ENCODE assay signal across 17 mouse cellular contexts in genomic region chr17:15357071-15357470, GRCm38 (mm10). TPM values are rescaled to one million over a fixed set of nuclear protein-coding genes. Genes with fewer than 3 reads are reported as not detected.
A peak's percentile ranks its signal among the peaks of the same experiment; 100 is the strongest.
DNase-seq lines count a peak whose midpoint lies in the region; ATAC-seq and TF ChIP-seq lines count a peak whose summit lies in the region.
"Had no signal": no experiment of that assay in that cellular context is flagged by ENCODE, and none has a peak within 500 bp of the region (broad histone marks: within the 10 kb centered on the region; RNA-seq: fewer than 3 reads in every experiment).

No protein-coding gene starts in this region.

- H3K9ac ChIP-seq in forebrain, embryonic 11.5 days (ENCODE audit: low read length) = no peak overlapping the region
- no peak overlapping the region for H3K9ac ChIP-seq in forebrain, embryonic 12.5 days
- H3K9ac ChIP-seq in limb, embryonic 14.5 days (ENCODE audit: low read depth, low read length, severe bottlenecking) = no peak overlapping the region
- H3K9ac ChIP-seq: embryonic facial prominence, embryonic 13.5 days; forebrain, embryonic 15.5 days; heart, embryonic 13.5 days; hindbrain, embryonic 15.5 days had no signal

- ATAC-seq in forebrain, embryonic 11.5 days (replicated peaks; ENCODE audit: low FRiP score) = no peak
- ATAC-seq in forebrain, embryonic 12.5 days (ENCODE audit: low FRiP score) = no peak
- no peak for ATAC-seq in limb, embryonic 14.5 days (ENCODE audit: low FRiP score, low read depth)
- ATAC-seq: activated CD4-positive, CD25-positive, alpha-beta regulatory T cell, adult 4 months; forebrain, embryonic 15.5 days had no signal

- H3K4me1 ChIP-seq in forebrain, embryonic 11.5 days (replicated peaks; ENCODE audit: control insufficient read depth, insufficient read depth, low read length) = no peaks in the 10 kb centered on the region
- H3K4me1 ChIP-seq in forebrain, embryonic 12.5 days = no peaks in the 10 kb centered on the region
- H3K4me1 ChIP-seq in limb, embryonic 14.5 days (ENCODE audit: control insufficient read depth, insufficient read depth, low read length) = no peaks in the 10 kb centered on the region
- no peaks in the 10 kb centered on the region for H3K4me1 ChIP-seq in limb, embryonic 10.5 days
- H3K4me1 ChIP-seq in heart, embryonic 10.5 days = 0 out of 2 replicates have a peak, but pooled peaks cover 3% of the 10 kb centered on the region
- H3K4me1 ChIP-seq: forebrain, embryonic 15.5 days; heart, embryonic 13.5 days; hindbrain, embryonic 15.5 days had no signal

- DNase-seq in forebrain, embryonic 11.5 days (ENCODE audit: low spot score) = peak; percentile 30
- peak; percentile 38 for DNase-seq in limb, embryonic 14.5 days (ENCODE audit: low spot score)
- no peak for DNase-seq in limb, embryonic 10.5 days (ENCODE audit: low spot score)
- no peak for DNase-seq in gastrocnemius, postnatal 36 days
- DNase-seq in heart, embryonic 10.5 days (ENCODE audit: low spot score) = no peak
- DNase-seq: cerebellum, adult 11-12 months; cerebellum, adult 9-10 months; cerebellum, postnatal 25 days; heart, adult 2 months; heart, postnatal 36 days had no signal

- H3K4me3 ChIP-seq in forebrain, embryonic 11.5 days (ENCODE audit: low read depth, low read length) = no peak overlapping the region
- no peak overlapping the region for H3K4me3 ChIP-seq in forebrain, embryonic 12.5 days (replicated peaks)
- no peak overlapping the region for H3K4me3 ChIP-seq in limb, embryonic 14.5 days (replicated peaks; ENCODE audit: low read length)
- no peak overlapping the region for H3K4me3 ChIP-seq in limb, embryonic 10.5 days
- no peak overlapping the region for H3K4me3 ChIP-seq in myocyte
- H3K4me3 ChIP-seq in heart, embryonic 10.5 days = no peak overlapping the region
- H3K4me3 ChIP-seq: embryonic facial prominence, embryonic 13.5 days; forebrain, embryonic 15.5 days; heart, adult 2 months; heart, embryonic 13.5 days; hindbrain, embryonic 15.5 days had no signal

- H3K9me3 ChIP-seq in forebrain, embryonic 11.5 days (ENCODE audit: control insufficient read depth, low read length) = no peaks in the 10 kb centered on the region
- H3K9me3 ChIP-seq in forebrain, embryonic 12.5 days = no peaks in the 10 kb centered on the region
- no peaks in the 10 kb centered on the region for H3K9me3 ChIP-seq in limb, embryonic 14.5 days (ENCODE audit: control insufficient read depth, low read length)
- no peaks in the 10 kb centered on the region for H3K9me3 ChIP-seq in limb, embryonic 10.5 days (replicated peaks)
- H3K9me3 ChIP-seq in heart, embryonic 10.5 days = no peaks in the 10 kb centered on the region
- H3K9me3 ChIP-seq: embryonic facial prominence, embryonic 13.5 days; forebrain, embryonic 15.5 days; heart, embryonic 13.5 days; hindbrain, embryonic 15.5 days had no signal

- WGBS in forebrain, embryonic 11.5 days = 77% methylated on average over 3 of the region's 3 CpGs
- 83% methylated on average over 3 of the region's 3 CpGs for WGBS in forebrain, embryonic 12.5 days
- 61% methylated on average over 3 of the region's 3 CpGs for WGBS in limb, embryonic 14.5 days
- 83% methylated on average over 3 of the region's 3 CpGs for WGBS in limb, embryonic 10.5 days
- 70% methylated on average over 3 of the region's 3 CpGs for WGBS in heart, embryonic 10.5 days

- no peaks in the 10 kb centered on the region for H3K79me2 ChIP-seq in myocyte (ENCODE audit: control insufficient read depth, insufficient read depth)

- H3K27me3 ChIP-seq in forebrain, embryonic 11.5 days (ENCODE audit: control insufficient read depth, insufficient read depth, low read length) = no peaks in the 10 kb centered on the region
- no peaks in the 10 kb centered on the region for H3K27me3 ChIP-seq in forebrain, embryonic 12.5 days
- H3K27me3 ChIP-seq in limb, embryonic 14.5 days (ENCODE audit: control insufficient read depth, insufficient read depth, low read length) = no peaks in the 10 kb centered on the region
- no peaks in the 10 kb centered on the region for H3K27me3 ChIP-seq in limb, embryonic 10.5 days (ENCODE audit: low read depth, poor library complexity, severe bottlenecking)
- H3K27me3 ChIP-seq in myocyte (ENCODE audit: control insufficient read depth, insufficient read depth, insufficient read length) = no peaks in the 10 kb centered on the region
- no peaks in the 10 kb centered on the region for H3K27me3 ChIP-seq in heart, embryonic 10.5 days (ENCODE audit: insufficient read depth, poor library complexity, severe bottlenecking)
- H3K27me3 ChIP-seq: embryonic facial prominence, embryonic 13.5 days; forebrain, embryonic 15.5 days; hindbrain, embryonic 15.5 days had no signal

- H3K36me3 ChIP-seq in forebrain, embryonic 11.5 days (ENCODE audit: control insufficient read depth, insufficient read depth, low read length) = no peaks in the 10 kb centered on the region
- no peaks in the 10 kb centered on the region for H3K36me3 ChIP-seq in forebrain, embryonic 12.5 days (replicated peaks)
- H3K36me3 ChIP-seq in limb, embryonic 14.5 days (ENCODE audit: control insufficient read depth, insufficient read depth, low read length) = no peaks in the 10 kb centered on the region
- H3K36me3 ChIP-seq in limb, embryonic 10.5 days = no peaks in the 10 kb centered on the region
- no peaks in the 10 kb centered on the region for H3K36me3 ChIP-seq in myocyte (ENCODE audit: control insufficient read depth, insufficient read depth)
- H3K36me3 ChIP-seq in heart, embryonic 10.5 days = no peaks in the 10 kb centered on the region
- H3K36me3 ChIP-seq: embryonic facial prominence, embryonic 13.5 days; forebrain, embryonic 15.5 days; heart, embryonic 13.5 days; hindbrain, embryonic 15.5 days had no signal

- H3K27ac ChIP-seq in forebrain, embryonic 11.5 days (ENCODE audit: low read depth, low read length) = no peak overlapping the region
- H3K27ac ChIP-seq in forebrain, embryonic 12.5 days = no peak overlapping the region
- no peak overlapping the region for H3K27ac ChIP-seq in limb, embryonic 14.5 days (replicated peaks; ENCODE audit: low read depth, low read length)
- H3K27ac ChIP-seq in limb, embryonic 10.5 days = no peak overlapping the region
- H3K27ac ChIP-seq in heart, embryonic 10.5 days = no peak overlapping the region
- H3K27ac ChIP-seq: embryonic facial prominence, embryonic 13.5 days; forebrain, embryonic 15.5 days; heart, adult 2 months; heart, embryonic 13.5 days; hindbrain, embryonic 15.5 days had no signal

- intact Hi-C loops in gastrocnemius, postnatal 36 days (cut with DNase I) = no loop called here

- no peak for TF ChIP-seq POLR2A in limb, embryonic 14.5 days (IDR thresholded peaks at IDR 0.05; ENCODE audit: borderline replicate concordance, extremely low read depth, insufficient read depth, insufficient read length)
- no peak for TF ChIP-seq POLR2A in myocyte (IDR thresholded peaks at IDR 0.05; ENCODE audit: insufficient read length, low read depth)

- no peak overlapping the region for H3ac ChIP-seq in myocyte (ENCODE audit: control insufficient read depth, insufficient read length)

- H3K4me2 ChIP-seq in forebrain, embryonic 11.5 days (ENCODE audit: low read depth, low read length, severe bottlenecking) = no peak overlapping the region
- H3K4me2 ChIP-seq in forebrain, embryonic 12.5 days = no peak overlapping the region
- no peak overlapping the region for H3K4me2 ChIP-seq in limb, embryonic 14.5 days (replicated peaks; ENCODE audit: low read depth, low read length, severe bottlenecking)
- H3K4me2 ChIP-seq in myocyte (ENCODE audit: low read depth) = peak overlapping the region; percentile 53
- H3K4me2 ChIP-seq: embryonic facial prominence, embryonic 13.5 days; forebrain, embryonic 15.5 days; heart, embryonic 13.5 days; hindbrain, embryonic 15.5 days had no signal

TF ChIP-seq in myocyte, 11 proteins besides CTCF, POLR2A, EP300 and RAD21:
- peak; percentile 70 for TF ChIP-seq TCF12 (IDR thresholded peaks at IDR 0.05; ENCODE audit: insufficient read depth, poor library complexity, severe bottlenecking)
- TF ChIP-seq POLR2AphosphoS2 (IDR thresholded peaks at IDR 0.05; ENCODE audit: insufficient read length, low read depth) = no peak
- no peak for TF ChIP-seq REST (IDR thresholded peaks at IDR 0.05; ENCODE audit: insufficient read depth, insufficient read length)
- TF ChIP-seq MYOD1 (IDR thresholded peaks at IDR 0.05; ENCODE audit: control insufficient read depth in 1 of 3, insufficient read length in 2 of 3, low read depth in 2 of 3) = peak; percentile 4 to 41 (median 14)
- peak in 1 of 3 experiments; percentile 46 for TF ChIP-seq MYOG (IDR thresholded peaks at IDR 0.05; ENCODE audit: control insufficient read depth in 1 of 3, insufficient read depth in 1 of 3, insufficient read length in 2 of 3, low read depth in 2 of 3)
- no peak for TF ChIP-seq CEBPB (IDR thresholded peaks at IDR 0.05; ENCODE audit: insufficient read depth, poor library complexity, severe bottlenecking)
- no peak for TF ChIP-seq E2F4 (IDR thresholded peaks at IDR 0.05; ENCODE audit: insufficient read depth)
- TF ChIP-seq MAX (IDR thresholded peaks at IDR 0.05; ENCODE audit: low read depth) = no peak
- no peak for TF ChIP-seq USF1 (IDR thresholded peaks at IDR 0.05; ENCODE audit: low read depth)
- TF ChIP-seq SRF (IDR thresholded peaks at IDR 0.05; ENCODE audit: control insufficient read depth, insufficient read length, low read depth) = no peak
- TF ChIP-seq TCF3 (IDR thresholded peaks at IDR 0.05; ENCODE audit: insufficient read length, low read depth) = no peak

RNA-seq across cellular contexts. Expression of gene Dll1, which starts 19.6 kb away (rescaled TPM):
- 84.7 and 97.4 TPM in 2 replicates for polyA plus RNA-seq in forebrain, embryonic 11.5 days (2014; fragmentation: Nextera tagmentation; extraction: Ambion mirVana)
- 89.3 and 98.1 TPM in 2 replicates for polyA plus RNA-seq in forebrain, embryonic 12.5 days (2016; fragmentation: Nextera tagmentation; extraction: Ambion mirVana)
- 10.1 and 10.8 TPM in 2 replicates for polyA plus RNA-seq in limb, embryonic 14.5 days (2012; rRNA removed)
- polyA plus RNA-seq in limb, embryonic 14.5 days (2014; fragmentation: Nextera tagmentation; extraction: Ambion mirVana) = 6.5 and 7.3 TPM in 2 replicates
- polyA plus RNA-seq in limb, embryonic 10.5 days (2016; fragmentation: Nextera tagmentation; extraction: Ambion mirVana) = 1.8 and 3.0 TPM in 2 replicates
- polyA plus RNA-seq in myocyte (2012; fragmentation: generic; extraction: Trizol) = 13.3 TPM
- total RNA-seq in gastrocnemius, postnatal 36 days (2021) = 1 to 10 TPM; 3.2 to 3.4 TPM
- polyA plus RNA-seq in heart, embryonic 10.5 days (2016; fragmentation: Nextera tagmentation; extraction: Ambion mirVana) = 4.9 and 9.7 TPM in 2 replicates

RNA-seq across cellular contexts. Expression of gene Fam120b, which starts 38.9 kb away (rescaled TPM):
- polyA plus RNA-seq in forebrain, embryonic 11.5 days (2014; fragmentation: Nextera tagmentation; extraction: Ambion mirVana) = 32.7 and 33.6 TPM in 2 replicates
- 41.4 and 42.1 TPM in 2 replicates for polyA plus RNA-seq in forebrain, embryonic 12.5 days (2016; fragmentation: Nextera tagmentation; extraction: Ambion mirVana)
- polyA plus RNA-seq in limb, embryonic 14.5 days (2012; rRNA removed) = 18.9 and 19.0 TPM in 2 replicates
- polyA plus RNA-seq in limb, embryonic 14.5 days (2014; fragmentation: Nextera tagmentation; extraction: Ambion mirVana) = 25.7 and 30.7 TPM in 2 replicates
- polyA plus RNA-seq in limb, embryonic 10.5 days (2016; fragmentation: Nextera tagmentation; extraction: Ambion mirVana) = 22.2 and 27.6 TPM in 2 replicates
- polyA plus RNA-seq in myocyte (2012; fragmentation: generic; extraction: Trizol) = 8.8 TPM
- total RNA-seq in gastrocnemius, postnatal 36 days (2021) = 1 to 10 TPM; 7.8 to 9.9 TPM
- 17.2 and 20.0 TPM in 2 replicates for polyA plus RNA-seq in heart, embryonic 10.5 days (2016; fragmentation: Nextera tagmentation; extraction: Ambion mirVana)

Comparison
In these comparisons a context has a peak if more than half of its experiments do, and no peak if none do; other contexts are left out.
1. DNase-seq: peak in forebrain, embryonic 11.5 days (single experiment) and limb, embryonic 14.5 days (single experiment); none in limb, embryonic 10.5 days (single experiment), gastrocnemius, postnatal 36 days (0 of 2) and heart, embryonic 10.5 days (single experiment).